24 mouse cellular contexts compared by ENCODE assay signal in the genomic region with DNA sequence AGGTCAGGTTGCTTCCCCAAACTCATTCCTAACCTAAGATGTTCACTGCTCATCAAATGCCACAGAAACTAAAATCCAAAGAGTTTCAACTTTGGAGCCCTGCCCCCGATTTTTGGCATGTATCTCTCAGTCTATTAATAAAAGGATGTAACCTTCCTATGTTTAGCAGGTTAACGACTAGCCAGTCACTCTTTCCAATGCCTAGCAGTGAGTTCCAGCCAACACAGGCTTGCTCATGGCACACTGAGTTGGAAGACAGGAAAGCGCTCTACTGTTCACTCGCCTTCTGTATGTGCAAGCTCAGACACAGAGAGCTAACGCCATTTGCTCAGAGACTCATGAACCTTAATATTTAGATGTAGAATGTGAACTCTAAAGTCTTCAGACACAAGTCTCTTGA.
A peak's percentile ranks its signal among the peaks of the same experiment; 100 is the strongest.
DNase-seq lines count a peak whose midpoint lies in the region; ATAC-seq and TF ChIP-seq lines count a peak whose summit lies in the region.
"Had no signal": no experiment of that assay in that cellular context is flagged by ENCODE, and none has a peak within 500 bp of the region (broad histone marks: within the 10 kb centered on the region; RNA-seq: fewer than 3 reads in every experiment).

No protein-coding gene starts in this region.

- H3K79me2 ChIP-seq in heart, adult 2 months (replicated peaks; ENCODE audit: control insufficient read depth, insufficient read depth, low read length), result no peaks in the 10 kb centered on the region

- no peaks in the 10 kb centered on the region for H3K9me3 ChIP-seq in heart, embryonic 11.5 days (replicated peaks; ENCODE audit: control insufficient read depth, low read length)
- H3K9me3 ChIP-seq: embryonic facial prominence, embryonic 13.5 days; embryonic facial prominence, embryonic 15.5 days; forebrain, embryonic 10.5 days; forebrain, embryonic 12.5 days had no signal

- H3K27ac ChIP-seq in gastrocnemius, adult 2 months, result peak overlapping the region; percentile 41
- peak overlapping the region; percentile 9; the same call in 1 of the 2 replicates for H3K27ac ChIP-seq in heart, adult 2 months
- H3K27ac ChIP-seq in heart, embryonic 11.5 days (ENCODE audit: low read depth, low read length), result no peak overlapping the region
- H3K27ac ChIP-seq: embryonic facial prominence, embryonic 13.5 days; embryonic facial prominence, embryonic 15.5 days; forebrain, embryonic 10.5 days; forebrain, embryonic 12.5 days had no signal

- intact Hi-C loops in gastrocnemius, adult 2 months (cut with DNase I), result loop anchor here (5.0 to 10.0 kb wide), 3 partner anchors 99 to 292 kb away; partner anchors contain the start of gene Gatb
- intact Hi-C loops in heart, adult 2 months (cut with DNase I), result loop anchor here (5.0 kb wide), 1 partner anchor 234 kb away; no protein-coding TSS in a partner anchor
- intact Hi-C loops in heart, postnatal 10 days (cut with DNase I), result loop anchor here (5.0 kb wide), 1 partner anchor 54 kb away; no protein-coding TSS in a partner anchor
- intact Hi-C loops in heart, postnatal 25 days (cut with DNase I), result loop anchor here (10.0 kb wide), 1 partner anchor 232 kb away; no protein-coding TSS in a partner anchor

- no peak for TF ChIP-seq CTCF in gastrocnemius, adult 2 months (IDR thresholded peaks at IDR 0.05)
- TF ChIP-seq CTCF in heart, adult 2 months (IDR thresholded peaks at IDR 0.05), result no peak

- H3K9ac ChIP-seq in heart, adult 2 months (ENCODE audit: low read depth, low read length), result no peak overlapping the region
- H3K9ac ChIP-seq in heart, embryonic 11.5 days (ENCODE audit: low read depth, low read length), result no peak overlapping the region
- H3K9ac ChIP-seq: embryonic facial prominence, embryonic 13.5 days; embryonic facial prominence, embryonic 15.5 days; forebrain, embryonic 12.5 days had no signal

- no peak overlapping the region for H3K4me2 ChIP-seq in heart, embryonic 11.5 days
- H3K4me2 ChIP-seq: embryonic facial prominence, embryonic 13.5 days; embryonic facial prominence, embryonic 15.5 days; forebrain, embryonic 12.5 days had no signal

- DNase-seq in gastrocnemius, adult 2 months, result peak; percentile 56
- no peak for DNase-seq in gastrocnemius, postnatal 25 days
- peak in 1 of 2 experiments; percentile 18 for DNase-seq in heart, adult 2 months
- DNase-seq in heart, postnatal 10 days, result peak; percentile 20 to 29
- DNase-seq in heart, postnatal 25 days (ENCODE audit: low spot score), result no peak
- DNase-seq in skeletal muscle tissue, adult 2 months (ENCODE audit: low read depth, low spot score), result peak; percentile 50
- no peak for DNase-seq in thymus, postnatal 10 days (ENCODE audit: low spot score in 2 of 2)
- DNase-seq: adrenal gland, adult 2 months; adrenal gland, postnatal 10 days; adrenal gland, postnatal 25 days; cerebellum, adult 11 months; cerebellum, adult 18-20 months; cerebellum, adult 8-10 months; cerebellum, adult 9-11 months; cerebellum, postnatal 14 days; cerebellum, postnatal 36 days; embryo, embryonic 11 days had no signal

- no peak for TF ChIP-seq EP300 in heart, adult 2 months (IDR thresholded peaks at IDR 0.05; ENCODE audit: insufficient read depth, low read depth, low read length)

- no peak for TF ChIP-seq POLR2A in heart, adult 2 months (IDR thresholded peaks at IDR 0.05; ENCODE audit: insufficient read depth, low read depth, low read length)

- no peaks in the 10 kb centered on the region for H3K27me3 ChIP-seq in heart, adult 2 months (ENCODE audit: control insufficient read depth, insufficient read depth, low read length)
- no peaks in the 10 kb centered on the region for H3K27me3 ChIP-seq in heart, embryonic 11.5 days (ENCODE audit: control insufficient read depth, insufficient read depth, low read length)
- H3K27me3 ChIP-seq: embryonic facial prominence, embryonic 13.5 days; embryonic facial prominence, embryonic 15.5 days; forebrain, embryonic 12.5 days had no signal

- 0 out of 2 replicates have a peak, but pooled peaks cover 1% of the 10 kb centered on the region for H3K4me1 ChIP-seq in heart, adult 2 months (ENCODE audit: control insufficient read depth, insufficient read depth, low read length)
- no peaks in the 10 kb centered on the region for H3K4me1 ChIP-seq in heart, embryonic 11.5 days (ENCODE audit: control insufficient read depth, insufficient read depth, low read length)
- H3K4me1 ChIP-seq: embryonic facial prominence, embryonic 13.5 days; embryonic facial prominence, embryonic 15.5 days; forebrain, embryonic 10.5 days; forebrain, embryonic 12.5 days had no signal

- H3K4me3 ChIP-seq in gastrocnemius, adult 2 months, result no peak overlapping the region
- H3K4me3 ChIP-seq in heart, adult 2 months, result no peak overlapping the region
- H3K4me3 ChIP-seq in heart, embryonic 11.5 days (ENCODE audit: low read depth, low read length), result no peak overlapping the region
- H3K4me3 ChIP-seq: embryonic facial prominence, embryonic 13.5 days; embryonic facial prominence, embryonic 15.5 days; erythroblast, embryonic 14.5 days; forebrain, embryonic 10.5 days; forebrain, embryonic 12.5 days had no signal

- WGBS in heart, adult 2 months, result 57% methylated on average over 5 of the region's 5 CpGs
- 86% methylated on average over 5 of the region's 5 CpGs for WGBS in heart, embryonic 11.5 days (ENCODE audit: insufficient replicate concordance)

- ATAC-seq in heart, embryonic 11.5 days (replicated peaks; ENCODE audit: insufficient number of reproducible peaks, low FRiP score, low TSS enrichment), result no peak
- ATAC-seq: forebrain, embryonic 14.5 days had no signal

- no peaks in the 10 kb centered on the region for H3K36me3 ChIP-seq in heart, adult 2 months (ENCODE audit: control insufficient read depth, insufficient read depth, low read length)
- no peaks in the 10 kb centered on the region for H3K36me3 ChIP-seq in heart, embryonic 11.5 days (ENCODE audit: control insufficient read depth, insufficient read depth, low read length)
- H3K36me3 ChIP-seq: embryonic facial prominence, embryonic 13.5 days; embryonic facial prominence, embryonic 15.5 days; forebrain, embryonic 10.5 days; forebrain, embryonic 12.5 days had no signal

Comparison
In these comparisons a context has a peak if more than half of its experiments do, and no peak if none do; other contexts are left out.
1. DNase-seq: peak in gastrocnemius, adult 2 months (single experiment), heart, postnatal 10 days (2 of 2) and skeletal muscle tissue, adult 2 months (single experiment); none in gastrocnemius, postnatal 25 days (single experiment), heart, postnatal 25 days (single experiment) and thymus, postnatal 10 days (0 of 2).